Mouse (Mus musculus) cortical plate, adult 2 months (tissue): Measurements from ENCODE around the gene Prkcq. TPM values are rescaled to one million over a fixed set of nuclear protein-coding genes. Genes with fewer than 3 reads are reported as not detected.

Source experiments
- H3K27ac ChIP-seq: fragments of 200-500 bp; 2 replicates; pipeline ENCODE4 v1.5.1; 2012; ENCODE audit warnings: low read length, control low read depth, inconsistent platforms; ENCODE audit not compliant: insufficient read depth
- H3K4me1 ChIP-seq: fragments of 200-500 bp; 2 replicates; pipeline ENCODE4 v1.6.1; 2011; ENCODE audit warnings: low read length; ENCODE audit not compliant: control insufficient read depth, insufficient read depth
- H3K4me3 ChIP-seq: fragments of 200-500 bp; 2 replicates; pipeline ENCODE4 v1.5.1; 2011; ENCODE audit warnings: mild to moderate bottlenecking, low read length, control low read depth; ENCODE audit not compliant: insufficient read depth
- CTCF ChIP-seq: fragments of 200-500 bp; IDR thresholded peaks from 2 replicates; pipeline ENCODE4 v1.5.1; 2011; ENCODE audit warnings: mild to moderate bottlenecking, control low read depth, low read length; ENCODE audit not compliant: insufficient read depth; ENCODE audit errors: extremely low read depth
- POLR2A ChIP-seq: fragments of 200-500 bp; IDR thresholded peaks from 2 replicates; pipeline ENCODE4 v1.6.1; 2011; ENCODE audit warnings: mild to moderate bottlenecking, low read length, control low read depth; ENCODE audit not compliant: insufficient read depth; ENCODE audit errors: extremely low read depth
- polyA plus RNA-seq: library from polyadenylated mRNA; depleted of rRNA; stranded (reverse); fragments of >200 nt; gene quantifications from 2 replicates; pipeline ENCODE4 v1.2.3, GENCODE M21; 2012

Prkcq gene
- polyA plus RNA-seq, 1 experiment = 10.2 TPM

GRCm38 (mm10) chr2:11300362-11300761 is 128.5 kb downstream of the Prkcq start:
- Histone ChIP-seq H3K27ac (no peak overlapping the region), H3K4me3 (no peak overlapping the region), H3K4me1 (no peaks in the 10 kb centered on the region)
- TF ChIP-seq CTCF (no peak), POLR2A (no peak)

- H3K4me1 ChIP-seq = no peaks in the 10 kb centered on the region
- H3K4me3 ChIP-seq = no peak overlapping the region
- TF ChIP-seq CTCF = peak; percentile 84
- TF ChIP-seq POLR2A = no peak
- H3K27ac ChIP-seq = no peak overlapping the region
These were observed 148.3 kb downstream of the Prkcq start for GRCm38 (mm10) chr2:11320241-11320640.

GRCm38 (mm10) chr2:11322396-11322795 is 150.5 kb downstream of the Prkcq start:
- Histone ChIP-seq H3K27ac (no peak overlapping the region), H3K4me3 (no peak overlapping the region), H3K4me1 (no peaks in the 10 kb centered on the region)
- TF ChIP-seq CTCF = no peak
- TF ChIP-seq POLR2A = no peak

GRCm38 (mm10) chr2:11327280-11327679 is 155.4 kb downstream of the Prkcq start:
- H3K4me1 ChIP-seq = no peaks in the 10 kb centered on the region
- TF ChIP-seq POLR2A (no peak), CTCF (no peak)
- no peak overlapping the region for H3K27ac ChIP-seq
- H3K4me3 ChIP-seq = no peak overlapping the region

- TF ChIP-seq CTCF (no peak), POLR2A (no peak)
- Histone ChIP-seq H3K4me1 (no peaks in the 10 kb centered on the region), H3K4me3 (no peak overlapping the region), H3K27ac (no peak overlapping the region)
These were observed 157.7 kb downstream of the Prkcq start for GRCm38 (mm10) chr2:11329407-11330224.

- H3K4me3 ChIP-seq = no peak overlapping the region
- no peaks in the 10 kb centered on the region for H3K4me1 ChIP-seq
- TF ChIP-seq POLR2A (no peak), CTCF (peak; percentile 100)
- no peak overlapping the region for H3K27ac ChIP-seq
These were observed 159.9 kb downstream of the Prkcq start for GRCm38 (mm10) chr2:11331528-11332446.

- H3K4me1 ChIP-seq = no peaks in the 10 kb centered on the region
- TF ChIP-seq POLR2A (no peak), CTCF (no peak)
- H3K4me3 ChIP-seq = no peak overlapping the region
- H3K27ac ChIP-seq = no peak overlapping the region
These were observed 160.6 kb downstream of the Prkcq start for GRCm38 (mm10) chr2:11332469-11332868.

GRCm38 (mm10) chr2:11333301-11334017 is 161.6 kb downstream of the Prkcq start:
- no peaks in the 10 kb centered on the region for H3K4me1 ChIP-seq
- H3K27ac ChIP-seq = no peak overlapping the region
- H3K4me3 ChIP-seq = no peak overlapping the region
- TF ChIP-seq POLR2A = no peak

- Histone ChIP-seq H3K4me1 (no peaks in the 10 kb centered on the region), H3K4me3 (no peak overlapping the region), H3K27ac (0 out of 2 replicates have a peak overlapping the region, but pooled peaks have one; percentile 18)
- no peak for TF ChIP-seq CTCF
- TF ChIP-seq POLR2A = no peak
These were observed 164.4 kb downstream of the Prkcq start for GRCm38 (mm10) chr2:11336320-11336719.
